Mouse (Mus musculus) stomach, postnatal 0 days (tissue): ENCODE measurements at regions not wholly inside any gene's neighbourhood (a gene's known extent, or its start where the extent isn't known, plus 50 kb on each side); places are given as distances from the start of the nearest gene placed in this dataset.

Source experiments
- ATAC-seq: fragments of 200-750 bp; cut with Nextera tagmentation; 2 replicates; pipeline ENCODE4 v1.8.0; 2017; ENCODE audit not compliant: low FRiP score, low TSS enrichment
- DNase-seq: peaks from one replicate; pipeline ENCODE4 v3.0.0-alpha.2; 2016; ENCODE audit warnings: low spot score
- H3K27ac ChIP-seq: fragments of 300-500 bp; sonication (generic); replicated peaks from 2 replicates; pipeline ENCODE4 v1.5.1; 2014; ENCODE audit warnings: mild to moderate bottlenecking, control low read depth
- H3K27me3 ChIP-seq: fragments of 300-500 bp; sonication (generic); 2 replicates; pipeline ENCODE4 v1.6.1; 2014; ENCODE audit warnings: low read length; ENCODE audit not compliant: control insufficient read depth, insufficient read depth
- H3K36me3 ChIP-seq: fragments of 300-500 bp; sonication (generic); 2 replicates; pipeline ENCODE4 v1.6.1; 2014; ENCODE audit warnings: low read length, mixed read lengths; ENCODE audit not compliant: control insufficient read depth, insufficient read depth
- H3K4me1 ChIP-seq: fragments of 300-500 bp; sonication (generic); replicated peaks from 2 replicates; pipeline ENCODE4 v1.6.1; 2014; ENCODE audit warnings: antibody characterized with exemption; ENCODE audit not compliant: control insufficient read depth, insufficient read depth
- H3K4me2 ChIP-seq: fragments of 300-500 bp; sonication (generic); replicated peaks from 2 replicates; pipeline ENCODE4 v1.6.1; 2014; ENCODE audit warnings: low read depth, mild to moderate bottlenecking, control low read depth, moderate library complexity
- H3K4me3 ChIP-seq: fragments of 300-500 bp; sonication (generic); 2 replicates; pipeline ENCODE4 v1.5.1; 2014; ENCODE audit warnings: low read depth, low read length, control low read depth
- H3K9ac ChIP-seq: fragments of 300-500 bp; sonication (generic); 2 replicates; pipeline ENCODE4 v1.6.1; 2014; ENCODE audit warnings: mild to moderate bottlenecking, low read length, control low read depth, mixed read lengths
- H3K9me3 ChIP-seq: fragments of 300-500 bp; sonication (generic); 2 replicates; pipeline ENCODE4 v1.6.1; 2016; ENCODE audit warnings: low read length; ENCODE audit not compliant: control insufficient read depth
- CTCF ChIP-seq: IDR thresholded peaks from 2 replicates; pipeline ENCODE4 v1.5.1; 2016; ENCODE audit warnings: antibody characterized with exemption, low read depth, mild to moderate bottlenecking, moderate library complexity
- EP300 ChIP-seq: optimal IDR thresholded peaks from 2 replicates; pipeline ENCODE3; 2016; ENCODE audit warnings: antibody characterized with exemption
- WGBS: fragments of 180-500 bp; shearing (Covaris S2); extraction: QIAGEN DNeasy Blood & Tissue Kit; methylation state at CpG from one replicate; pipeline ENCODE4 v1.1.7; 2014; 5-methylcytosine and 5-hydroxymethylcytosine counted together

DNA sequence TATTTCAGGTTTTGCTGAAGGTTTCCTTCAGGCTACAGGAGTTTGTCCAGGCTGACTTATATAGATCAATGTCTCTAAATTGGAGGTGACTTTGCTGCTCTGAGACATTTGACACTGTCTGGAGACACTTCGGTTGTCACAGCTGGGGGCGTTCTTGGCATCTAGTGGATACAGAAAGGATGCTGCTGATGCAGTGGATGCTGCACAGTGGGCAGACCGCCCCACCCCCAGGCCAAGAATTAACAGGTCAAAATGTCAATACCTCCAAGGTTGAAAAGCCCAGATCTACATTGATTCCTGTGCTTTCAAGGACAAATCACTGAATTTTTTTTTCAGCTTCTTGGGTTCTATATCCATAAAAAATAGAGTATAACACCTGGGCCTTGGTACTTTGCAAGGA lies 312.3 kb downstream of the Cenpc1 start:
- H3K27me3 ChIP-seq: no peaks in the 10 kb centered on the region
- H3K27ac ChIP-seq: no peak overlapping the region
- H3K4me1 ChIP-seq: no peaks in the 10 kb centered on the region
- DNase-seq (no peak), ATAC-seq (no peak)
- H3K9ac ChIP-seq: no peak overlapping the region
- H3K4me2 ChIP-seq: no peak overlapping the region
- no peaks in the 10 kb centered on the region for H3K36me3 ChIP-seq
- 83% methylated on average over 3 of the region's 3 CpGs for WGBS
- no peak overlapping the region for H3K4me3 ChIP-seq
- H3K9me3 ChIP-seq: no peaks in the 10 kb centered on the region
- TF ChIP-seq EP300: no peak
- no peak for TF ChIP-seq CTCF

DNA sequence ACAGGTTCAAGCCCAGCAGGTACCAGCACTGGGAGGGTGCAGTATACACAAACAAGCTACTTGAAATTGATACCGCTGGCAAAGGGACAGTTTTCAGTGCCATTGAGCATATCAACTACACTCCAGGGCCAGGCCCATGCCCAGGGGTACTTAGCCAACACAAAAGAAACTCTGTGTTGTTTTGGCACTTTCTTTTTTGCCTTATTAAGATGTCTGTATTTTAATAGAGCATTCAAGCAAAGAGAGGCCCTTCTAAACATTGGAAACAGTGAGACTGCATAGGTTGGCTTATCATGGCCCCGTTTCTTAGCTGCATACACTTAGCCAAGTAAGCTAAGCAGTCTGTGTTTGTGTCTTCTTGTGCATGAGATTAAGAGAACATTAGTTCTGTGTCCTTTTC lies 313.7 kb downstream of the Cenpc1 start:
- no peak overlapping the region for H3K9ac ChIP-seq
- no peaks in the 10 kb centered on the region for H3K9me3 ChIP-seq
- no peak overlapping the region for H3K27ac ChIP-seq
- no peak for ATAC-seq
- H3K36me3 ChIP-seq: no peaks in the 10 kb centered on the region
- H3K4me3 ChIP-seq: no peak overlapping the region
- H3K4me2 ChIP-seq: no peak overlapping the region
- no peaks in the 10 kb centered on the region for H3K27me3 ChIP-seq
- 68% methylated on average over 2 of the region's 2 CpGs for WGBS
- DNase-seq: no peak
- H3K4me1 ChIP-seq: no peaks in the 10 kb centered on the region
- no peak for TF ChIP-seq EP300
- TF ChIP-seq CTCF: no peak

DNA sequence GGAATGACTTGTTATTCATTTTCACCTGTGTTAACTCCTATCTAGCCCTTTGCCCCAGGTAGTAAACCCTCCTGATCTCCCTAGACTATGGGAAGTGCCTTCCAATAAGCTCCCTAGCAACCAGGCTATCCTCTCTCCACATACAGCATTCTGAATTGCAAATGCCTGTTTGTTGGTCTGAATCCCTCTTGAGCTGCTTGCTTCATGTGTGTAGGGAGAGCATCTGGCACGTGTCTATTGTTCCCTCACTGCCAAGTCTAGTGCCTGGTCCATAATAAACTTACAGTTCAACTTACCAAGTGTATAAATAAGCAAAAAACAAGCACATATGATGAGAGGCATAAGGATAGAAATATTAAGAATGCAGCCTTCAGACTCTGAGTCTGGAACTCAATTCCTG lies 314.5 kb downstream of the Cenpc1 start:
- no peak overlapping the region for H3K4me2 ChIP-seq
- no peak overlapping the region for H3K27ac ChIP-seq
- ATAC-seq (no peak), DNase-seq (no peak)
- WGBS: 51% methylated on average over 1 of the region's 1 CpGs
- TF ChIP-seq CTCF (no peak), EP300 (no peak)
- no peak overlapping the region for H3K9ac ChIP-seq
- H3K27me3 ChIP-seq: no peaks in the 10 kb centered on the region
- H3K36me3 ChIP-seq: no peaks in the 10 kb centered on the region
- H3K9me3 ChIP-seq: no peaks in the 10 kb centered on the region
- H3K4me1 ChIP-seq: no peaks in the 10 kb centered on the region
- no peak overlapping the region for H3K4me3 ChIP-seq

DNA sequence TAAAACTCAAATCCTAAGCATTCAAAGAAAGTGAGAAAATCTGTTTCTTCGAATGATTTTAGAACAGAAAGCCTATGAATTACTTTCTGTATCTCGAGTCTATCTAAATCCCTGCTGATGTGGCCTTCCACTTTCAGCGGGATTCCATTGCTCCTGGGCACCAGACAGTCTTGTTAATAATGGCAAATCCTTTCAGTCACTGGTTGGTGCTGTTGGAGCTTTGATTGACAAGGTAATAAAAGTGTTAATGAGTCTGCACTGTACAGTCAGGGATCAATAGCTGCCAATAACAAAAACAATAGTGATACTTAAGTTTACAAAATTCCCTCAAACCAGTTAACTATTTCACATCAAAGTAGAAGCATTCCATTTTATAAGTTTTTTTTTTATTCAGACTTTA lies 335.8 kb downstream of the Cenpc1 start:
- no peak for TF ChIP-seq EP300
- TF ChIP-seq CTCF: no peak
- Histone ChIP-seq H3K4me3 (no peak overlapping the region), H3K4me2 (no peak overlapping the region), H3K4me1 (no peaks in the 10 kb centered on the region), H3K27me3 (no peaks in the 10 kb centered on the region), H3K36me3 (no peaks in the 10 kb centered on the region), H3K27ac (no peak overlapping the region), H3K9ac (no peak overlapping the region), H3K9me3 (no peaks in the 10 kb centered on the region)
- WGBS: 75% methylated on average over 3 of the region's 3 CpGs
- ATAC-seq (no peak), DNase-seq (no peak)

DNA sequence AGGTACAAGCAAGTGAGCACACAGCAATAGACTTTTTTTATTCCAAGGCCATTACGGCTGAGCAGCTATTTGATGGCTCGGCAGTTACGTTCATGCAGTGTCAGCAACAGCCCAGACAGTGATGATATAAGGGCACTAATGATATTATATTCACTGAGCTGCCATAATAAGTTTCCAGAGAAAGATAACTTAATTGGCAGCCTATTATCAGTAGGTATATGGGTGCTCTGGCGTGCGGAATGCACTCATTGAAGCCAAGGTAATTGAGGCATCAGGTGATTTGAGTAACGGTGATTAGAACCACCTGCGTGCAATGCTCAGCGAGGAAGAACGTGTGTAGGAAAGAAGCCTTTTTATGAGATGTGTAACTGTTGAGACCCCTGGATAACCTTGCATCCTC lies 358.0 kb downstream of the Cenpc1 start:
- Histone ChIP-seq H3K4me3 (no peak overlapping the region), H3K36me3 (no peaks in the 10 kb centered on the region), H3K27ac (no peak overlapping the region), H3K9ac (no peak overlapping the region), H3K27me3 (no peaks in the 10 kb centered on the region), H3K4me2 (no peak overlapping the region), H3K4me1 (no peaks in the 10 kb centered on the region), H3K9me3 (no peaks in the 10 kb centered on the region)
- 87% methylated on average over 9 of the region's 9 CpGs for WGBS
- ATAC-seq: no peak
- no peak for DNase-seq
- TF ChIP-seq EP300: no peak
- TF ChIP-seq CTCF: no peak

DNA sequence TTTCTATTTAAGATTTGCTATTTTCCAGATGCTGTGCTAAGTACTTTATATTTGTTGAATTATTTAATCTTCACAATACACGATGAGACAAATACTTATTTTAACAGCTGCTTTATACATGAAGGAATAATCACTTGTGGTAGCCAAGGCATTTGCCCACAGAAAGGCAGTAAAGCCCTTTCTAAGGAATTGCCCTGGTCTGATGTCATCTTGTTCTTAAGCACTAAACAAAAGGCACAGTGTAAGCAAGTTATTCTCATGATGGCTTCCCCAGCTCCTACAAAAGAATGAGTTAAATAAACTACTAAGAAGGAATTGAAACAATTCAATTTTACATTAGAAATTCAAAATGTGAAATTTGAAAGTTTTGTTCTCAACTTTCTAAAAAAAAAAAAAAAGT lies 358.8 kb downstream of the Cenpc1 start:
- no peaks in the 10 kb centered on the region for H3K27me3 ChIP-seq
- no peaks in the 10 kb centered on the region for H3K36me3 ChIP-seq
- no peaks in the 10 kb centered on the region for H3K9me3 ChIP-seq
- no peaks in the 10 kb centered on the region for H3K4me1 ChIP-seq
- H3K4me2 ChIP-seq: no peak overlapping the region
- DNase-seq (no peak), ATAC-seq (no peak)
- WGBS: 55% methylated on average over 1 of the region's 1 CpGs
- H3K9ac ChIP-seq: no peak overlapping the region
- H3K27ac ChIP-seq: no peak overlapping the region
- H3K4me3 ChIP-seq: no peak overlapping the region
- TF ChIP-seq CTCF: no peak

DNA sequence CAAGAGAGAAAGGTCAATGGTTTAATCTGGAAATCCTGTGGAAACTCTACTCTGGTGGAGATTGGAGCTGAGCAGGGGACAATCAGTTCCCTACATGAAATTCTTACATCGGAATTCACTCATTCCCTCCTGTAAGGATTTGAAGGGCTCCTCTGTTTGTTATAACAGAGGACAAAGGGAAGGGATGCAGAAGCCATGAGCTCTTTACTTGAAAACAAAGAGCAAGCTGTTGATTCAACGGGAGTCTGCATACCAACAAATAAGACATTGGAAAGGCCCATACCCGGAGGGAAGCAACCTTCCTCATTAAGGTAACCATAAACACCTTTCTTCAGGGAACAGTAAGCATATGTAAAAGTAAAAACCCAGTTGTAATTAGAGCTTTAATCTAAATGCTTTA lies 359.3 kb downstream of the Cenpc1 start:
- H3K9me3 ChIP-seq: no peaks in the 10 kb centered on the region
- H3K4me2 ChIP-seq: no peak overlapping the region
- WGBS: 34% methylated on average over 3 of the region's 3 CpGs
- no peak for DNase-seq
- no peak overlapping the region for H3K4me3 ChIP-seq
- no peaks in the 10 kb centered on the region for H3K4me1 ChIP-seq
- no peak for ATAC-seq
- no peak overlapping the region for H3K9ac ChIP-seq
- no peak overlapping the region for H3K27ac ChIP-seq
- H3K27me3 ChIP-seq: no peaks in the 10 kb centered on the region
- no peaks in the 10 kb centered on the region for H3K36me3 ChIP-seq
- TF ChIP-seq EP300 (no peak), CTCF (no peak)
